Mouse (Mus musculus) kidney, adult 8-10 months (tissue): ENCODE results near the gene Vwa8.
A peak's percentile ranks its signal among the peaks of the same experiment; 100 is the strongest.

ENCODE experiments used
- DNase-seq, 2 experiments: peaks; one replicate each; pipeline ENCODE4 v3.0.0; 2022

Gene Vwa8

DNA sequence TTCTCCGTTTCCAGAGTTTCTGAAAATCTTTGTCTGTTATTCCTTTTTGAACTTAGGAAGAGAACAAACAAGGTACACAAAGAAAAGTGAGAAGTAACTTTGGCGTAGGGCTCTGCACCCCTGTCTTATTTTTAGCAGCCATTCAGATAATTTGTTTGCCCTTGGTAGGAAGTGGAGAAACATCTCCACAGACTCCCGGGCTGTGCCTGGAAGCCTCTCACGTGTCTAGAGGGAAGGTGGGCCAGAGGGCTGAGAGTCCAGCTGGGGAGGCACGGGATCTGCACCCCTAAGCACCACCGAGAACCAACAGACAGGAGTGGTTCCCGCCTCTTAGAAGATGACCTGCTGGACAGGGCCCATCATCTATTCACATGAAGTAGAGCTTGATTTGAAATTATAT, 302.9 kb downstream of the Vwa8 start:
- peak in 1 of 2 experiments; percentile 0 for DNase-seq

DNA sequence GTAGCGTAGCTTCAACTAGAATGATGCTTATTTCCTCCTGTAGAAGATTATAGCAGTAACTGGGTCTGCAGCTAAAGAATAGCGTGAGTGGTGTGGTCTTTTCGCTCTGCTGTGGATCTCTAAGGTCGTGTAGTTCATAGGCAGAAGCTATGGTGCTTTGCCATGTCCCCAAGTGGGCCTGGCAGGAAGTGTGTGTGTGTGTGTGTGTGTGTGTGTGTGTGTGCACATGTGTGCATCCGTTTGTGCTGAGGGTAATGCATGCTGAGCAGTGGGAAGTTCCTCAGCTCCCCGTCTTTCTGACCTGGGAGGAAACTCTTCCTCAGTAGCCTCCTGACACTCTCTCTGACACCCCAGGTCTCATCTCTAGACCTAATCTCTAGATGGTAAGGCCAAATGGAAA, 305.0 kb downstream of the Vwa8 start:
- peak in 1 of 2 experiments; percentile 0 for DNase-seq

DNA sequence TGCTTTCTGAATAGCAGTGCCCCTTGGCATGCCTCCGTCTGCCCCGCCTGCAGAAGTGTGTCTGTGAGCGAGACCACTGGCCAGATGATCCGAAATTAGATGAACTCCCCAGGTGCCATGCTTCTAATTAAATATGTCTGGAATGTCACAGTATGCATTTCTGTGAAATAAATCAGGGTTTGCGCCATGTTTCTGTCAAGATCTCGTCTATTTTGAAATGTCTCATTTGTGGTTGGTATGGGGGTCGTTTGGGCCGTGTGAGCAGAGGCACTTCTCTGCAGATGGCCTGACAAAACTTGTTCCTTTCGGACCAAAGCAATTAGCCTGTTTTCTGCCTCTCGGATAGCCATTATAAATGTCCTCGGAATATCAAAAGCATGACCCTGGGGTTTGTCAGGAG, 306.1 kb downstream of the Vwa8 start:
- DNase-seq, result no peak

DNA sequence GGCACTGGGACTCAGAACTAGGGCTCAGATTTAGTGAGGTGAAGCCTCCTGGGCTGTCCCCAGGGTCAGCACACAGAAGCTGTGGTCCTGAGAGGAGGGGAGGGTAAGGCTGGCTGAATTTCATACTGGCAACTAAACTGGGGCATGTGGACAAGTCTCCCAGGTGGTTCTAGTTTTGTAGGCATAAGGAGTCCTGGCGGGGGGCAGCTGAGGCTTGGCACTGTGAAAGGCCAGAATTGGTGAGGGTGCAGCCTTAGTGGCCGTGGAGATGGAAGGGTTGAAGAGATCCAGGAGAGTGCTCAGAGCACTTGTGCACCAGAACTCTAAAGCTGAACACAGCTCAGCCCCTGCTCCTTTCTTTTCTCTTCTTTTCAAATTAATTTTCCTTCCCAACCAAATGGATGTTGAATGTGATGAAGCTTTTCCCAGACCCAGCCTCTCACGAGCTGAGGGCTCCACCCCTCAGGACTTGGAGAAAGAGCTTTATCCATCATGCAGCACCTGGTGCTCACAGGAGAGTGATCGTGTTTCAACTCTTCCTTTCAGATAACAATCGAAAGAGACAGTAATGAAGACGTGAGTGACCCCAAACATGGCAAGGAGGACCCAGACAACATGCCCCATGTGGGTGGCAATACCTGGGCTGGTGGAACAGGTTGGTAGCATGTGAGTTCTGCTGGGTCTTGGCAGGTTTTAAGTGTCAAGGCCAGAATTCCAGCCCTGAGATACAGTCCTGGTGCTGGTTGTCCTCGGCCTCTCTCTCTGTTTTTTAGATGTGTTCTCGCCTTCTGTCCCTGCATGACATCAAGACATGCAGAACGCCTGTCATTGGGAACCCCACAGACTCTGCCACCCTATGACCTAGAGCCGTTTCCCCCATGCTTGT, 307.9 kb downstream of the Vwa8 start:
- DNase-seq, result no peak

DNA sequence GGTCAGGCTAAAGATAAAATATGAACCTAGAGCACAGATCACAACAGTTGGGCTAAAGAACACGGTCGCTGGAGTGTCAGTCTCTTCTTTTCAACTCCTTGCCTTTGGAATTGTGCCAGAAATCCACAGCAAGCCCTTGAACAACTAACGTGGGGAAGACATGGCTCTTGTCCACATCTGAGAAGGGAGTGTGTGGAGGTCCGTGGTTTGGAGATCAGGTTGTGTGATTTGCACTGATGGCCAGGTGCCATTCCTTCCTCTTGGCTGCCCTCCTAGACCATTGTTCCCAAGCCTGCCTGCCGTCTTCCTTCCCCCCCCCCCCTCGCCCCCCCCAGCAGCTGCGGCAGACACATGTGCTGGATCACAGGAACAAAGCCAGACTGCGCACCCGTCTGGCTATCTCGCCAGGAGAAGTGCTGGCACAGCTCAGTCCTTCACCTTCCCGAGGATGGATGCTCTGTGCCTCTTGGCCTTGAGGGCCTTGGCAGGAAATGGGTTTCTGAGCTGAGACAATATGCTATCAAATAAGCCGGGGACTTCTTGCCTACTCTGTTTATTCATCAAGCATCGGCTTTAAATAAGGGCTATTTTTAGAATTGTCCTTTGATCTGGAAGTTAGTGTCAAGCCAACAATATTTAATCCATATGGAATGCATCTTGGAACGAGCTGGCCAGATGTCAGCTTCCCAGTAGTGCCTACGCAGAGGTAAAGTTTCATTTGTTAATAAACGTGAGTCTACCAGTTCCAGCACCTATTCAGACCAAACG, 308.8 kb downstream of the Vwa8 start:
- DNase-seq, result peak; percentile 60 to 71

DNA sequence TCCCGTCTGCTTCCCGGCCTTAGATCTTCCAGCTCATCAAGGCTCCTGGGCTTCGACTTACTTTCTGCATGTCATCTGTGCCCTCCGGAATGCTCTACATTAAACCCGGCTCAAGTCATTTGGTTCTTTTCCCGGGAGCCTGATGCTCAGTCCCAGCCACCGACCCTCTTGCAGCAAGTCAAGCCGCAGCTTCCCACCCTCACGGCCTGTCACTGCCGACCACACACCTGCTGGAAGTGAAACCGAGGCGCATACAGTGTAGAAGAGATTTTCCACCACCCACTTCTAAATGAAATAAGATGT, 309.3 kb downstream of the Vwa8 start:
- DNase-seq, result no peak

DNA sequence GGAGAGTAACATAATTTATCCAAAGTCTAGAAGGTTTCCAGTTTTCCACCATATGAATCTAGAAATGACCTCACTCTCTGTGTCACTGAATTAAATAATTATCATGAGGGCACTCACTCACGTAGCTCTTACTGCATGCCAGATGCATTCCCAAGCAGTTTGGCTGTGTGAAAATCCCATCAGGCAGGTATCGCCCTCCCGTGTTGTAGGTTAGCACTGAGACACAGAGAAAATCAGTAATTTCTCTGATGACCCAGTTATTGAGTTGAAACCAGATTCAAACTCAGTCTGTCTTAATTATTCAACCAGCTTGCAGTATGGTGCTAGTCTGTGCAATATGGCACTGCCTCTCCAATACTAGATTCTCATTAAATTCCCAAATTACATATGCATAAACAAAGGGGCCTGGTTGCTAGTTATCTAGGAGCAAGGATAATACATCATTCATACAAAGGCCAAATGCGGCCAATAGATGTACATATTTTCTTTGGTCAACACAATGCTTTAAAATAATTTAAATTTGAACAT, 309.9 kb downstream of the Vwa8 start:
- no peak for DNase-seq

DNA sequence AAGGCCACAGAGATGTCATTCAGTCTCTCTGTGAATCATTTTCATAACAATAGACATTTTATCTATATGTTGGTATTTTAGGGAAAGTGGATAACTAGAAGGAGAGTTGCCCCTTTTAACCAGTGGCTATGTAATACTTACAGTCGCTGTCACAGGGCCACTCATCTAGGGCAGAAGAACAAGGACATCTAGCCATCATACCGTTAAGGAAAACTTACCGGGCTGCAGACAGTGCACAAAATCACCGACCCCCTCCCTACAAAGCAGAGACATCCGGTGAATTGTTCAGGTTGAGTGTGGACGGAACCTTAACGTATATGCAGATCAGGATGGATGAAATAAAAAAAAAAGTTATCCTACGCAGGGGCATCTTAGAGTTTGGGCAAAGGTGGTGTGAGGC, 310.6 kb downstream of the Vwa8 start:
- DNase-seq, result no peak

DNA sequence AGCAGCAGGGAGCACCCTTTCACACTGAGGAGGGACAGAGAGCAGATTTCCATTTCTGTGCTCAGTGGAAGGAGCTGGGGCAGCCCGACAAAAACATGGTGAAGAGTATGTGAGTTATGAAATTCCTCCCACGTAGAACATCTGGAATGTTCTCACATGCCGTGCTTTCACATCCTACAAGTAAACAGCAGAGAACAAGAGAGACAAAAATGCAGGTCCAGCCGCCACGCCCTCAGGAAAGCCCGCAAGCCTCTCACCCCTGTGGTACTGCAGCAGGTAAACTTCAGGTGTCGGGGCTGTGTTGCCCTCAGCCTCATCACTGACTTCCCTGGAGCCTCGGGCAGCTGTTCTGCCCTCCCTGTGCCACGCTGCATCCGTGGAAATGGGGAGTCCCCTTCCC, 311.6 kb downstream of the Vwa8 start:
- no peak for DNase-seq

DNA sequence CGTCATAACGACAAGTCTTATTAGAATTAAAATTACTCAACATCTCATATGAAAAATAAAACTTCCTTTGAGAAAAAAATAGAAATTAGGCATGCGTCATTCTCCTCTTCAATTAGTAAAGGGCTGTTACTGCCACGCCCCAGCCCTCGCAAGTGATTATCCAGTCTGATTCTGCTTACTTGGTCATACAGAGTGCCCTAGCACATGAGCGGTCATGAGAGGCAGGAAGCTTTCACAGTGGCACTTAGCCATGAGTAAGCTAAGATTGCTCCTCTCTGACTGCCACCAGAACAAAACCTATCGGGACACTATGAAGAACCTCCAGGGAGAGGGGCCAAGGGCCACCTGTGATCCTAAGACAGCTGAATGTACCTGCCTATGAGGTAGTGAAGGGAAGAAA, 312.1 kb downstream of the Vwa8 start:
- DNase-seq, result no peak

DNA sequence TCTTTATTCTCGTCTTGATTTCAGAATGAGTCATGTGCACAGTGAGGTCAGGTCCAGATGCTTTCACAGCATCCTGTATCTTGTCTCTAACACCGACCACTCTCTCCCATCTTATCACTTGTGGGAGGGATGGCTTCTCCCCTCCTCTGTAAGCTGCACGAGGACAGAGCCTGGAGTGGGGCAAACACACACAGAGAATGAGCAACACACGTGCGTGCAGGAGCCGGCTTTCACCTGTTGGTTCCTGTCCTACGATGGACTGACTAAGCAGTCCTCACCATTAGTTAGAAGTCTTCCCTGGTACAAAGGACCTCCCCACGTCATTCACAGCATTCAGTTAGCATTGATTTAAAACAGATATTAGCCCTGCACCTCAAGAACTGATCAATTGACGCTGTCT, 312.9 kb downstream of the Vwa8 start:
- no peak for DNase-seq

DNA sequence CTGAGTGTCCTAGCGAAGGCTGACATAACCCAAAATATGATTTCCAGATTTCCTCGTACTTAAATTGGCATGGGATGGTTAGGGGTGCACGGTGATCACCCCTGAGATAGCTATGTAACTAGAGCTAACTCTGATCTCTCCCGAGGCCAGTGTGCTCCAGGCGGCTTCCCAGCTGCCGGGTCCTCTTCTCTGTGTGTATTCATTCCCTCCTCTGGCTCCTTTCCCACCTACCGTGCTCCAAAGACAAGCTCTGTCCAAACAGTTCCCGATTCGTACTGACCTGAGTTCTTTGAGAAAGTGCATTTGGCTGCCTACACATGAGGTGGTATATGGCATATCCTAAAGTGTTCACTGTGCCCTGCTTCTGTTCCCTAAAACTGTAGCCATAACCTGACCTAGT, 313.8 kb downstream of the Vwa8 start:
- no peak for DNase-seq

DNA sequence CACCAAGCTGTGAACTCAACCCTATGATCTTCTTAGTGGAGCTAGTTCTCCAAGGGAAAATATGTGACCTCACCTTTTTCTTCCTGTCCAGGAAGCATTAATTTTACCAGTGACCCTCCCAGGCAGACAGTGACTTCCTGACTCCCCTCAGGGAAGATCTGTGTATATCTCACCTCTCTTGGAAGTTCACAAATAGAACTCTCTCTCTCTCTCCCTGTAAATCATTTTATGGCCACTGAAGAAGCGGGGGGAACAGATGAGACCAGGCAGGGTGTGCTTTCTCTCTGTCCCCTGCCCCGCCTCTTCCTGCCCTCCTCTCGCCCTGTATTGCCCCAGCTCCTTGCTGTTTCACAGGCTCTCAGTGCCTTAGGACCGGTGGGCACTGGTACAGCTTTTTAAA, 315.5 kb downstream of the Vwa8 start:
- DNase-seq, result peak; percentile 40 to 75

DNA sequence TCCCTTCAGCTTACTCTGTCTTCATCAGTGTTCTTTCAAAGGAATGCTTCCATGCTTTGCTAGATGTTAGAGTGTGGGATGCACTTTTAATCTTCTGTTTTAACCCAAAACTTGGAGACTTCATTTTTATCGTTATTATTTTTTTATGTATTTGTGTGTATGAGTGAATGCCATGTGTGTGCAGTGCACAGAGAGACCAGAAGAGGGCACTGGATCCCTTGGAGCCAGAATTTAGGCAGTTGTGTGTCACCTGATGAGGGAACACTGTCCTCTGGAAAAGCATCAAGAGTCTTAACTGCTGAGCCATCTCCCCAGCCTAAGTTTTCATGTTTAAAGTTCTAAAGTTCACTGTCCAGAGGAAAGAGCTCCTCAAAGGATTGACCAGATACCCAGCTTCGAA, 316.1 kb downstream of the Vwa8 start:
- DNase-seq, result no peak

DNA sequence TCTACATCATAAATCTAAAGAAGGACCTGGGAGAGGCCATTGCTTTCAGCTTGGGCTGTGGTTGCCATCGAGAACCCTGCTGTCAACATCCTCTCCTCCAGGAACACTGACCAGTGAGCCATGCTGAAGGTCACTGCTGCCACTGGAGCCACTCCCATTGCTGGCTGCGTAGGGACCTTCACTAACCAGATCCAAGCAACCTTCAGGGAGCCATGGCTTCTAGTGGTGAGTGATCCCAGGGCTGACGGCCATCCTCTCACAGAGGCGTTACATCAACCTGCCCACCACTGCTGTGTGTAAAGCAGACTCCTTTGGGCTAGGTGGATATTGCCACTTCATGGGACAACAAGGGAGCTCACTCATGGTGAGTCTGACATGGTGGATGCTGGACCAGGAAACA, 325.7 kb downstream of the Vwa8 start:
- peak in 1 of 2 experiments; percentile 0 for DNase-seq

DNA sequence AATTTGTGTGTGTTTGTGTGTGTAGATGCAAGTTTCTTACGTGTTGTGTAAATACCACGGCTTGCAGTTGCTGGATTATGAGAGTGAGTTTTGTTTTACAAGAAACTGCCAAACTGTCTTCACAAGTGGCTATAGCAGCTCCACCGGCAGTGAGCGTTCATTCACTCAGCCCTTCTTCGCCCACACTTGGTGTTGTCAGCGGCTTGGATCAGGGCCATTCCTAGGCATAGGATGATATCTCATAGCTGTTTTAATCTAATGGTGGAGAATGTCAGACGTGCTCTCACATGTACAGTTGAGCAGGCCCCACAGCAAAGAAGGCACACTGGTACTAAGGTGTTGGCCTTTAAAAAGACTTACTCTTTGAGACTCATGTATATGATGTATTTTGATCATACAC, 328.9 kb downstream of the Vwa8 start:
- DNase-seq, result no peak

DNA sequence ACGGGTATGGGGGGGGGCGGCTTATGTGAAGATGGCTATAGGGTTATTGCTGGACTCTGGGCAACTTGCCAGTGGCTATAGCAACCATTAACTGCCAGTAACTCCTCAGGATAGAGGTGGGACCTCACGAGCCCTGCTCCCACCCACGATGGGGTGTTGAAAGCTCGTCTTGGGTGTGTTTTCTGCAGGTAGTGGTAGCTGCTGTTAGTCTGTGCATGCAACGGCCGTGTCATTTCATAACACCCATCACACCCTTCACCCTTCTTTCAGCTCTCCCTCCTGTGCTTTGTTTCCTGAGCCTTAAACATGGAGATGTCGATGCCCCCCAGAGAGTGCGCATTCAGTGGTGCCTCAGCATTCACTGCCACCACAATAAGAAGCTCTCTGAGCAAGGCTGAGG, 329.4 kb downstream of the Vwa8 start:
- DNase-seq, result no peak

DNA sequence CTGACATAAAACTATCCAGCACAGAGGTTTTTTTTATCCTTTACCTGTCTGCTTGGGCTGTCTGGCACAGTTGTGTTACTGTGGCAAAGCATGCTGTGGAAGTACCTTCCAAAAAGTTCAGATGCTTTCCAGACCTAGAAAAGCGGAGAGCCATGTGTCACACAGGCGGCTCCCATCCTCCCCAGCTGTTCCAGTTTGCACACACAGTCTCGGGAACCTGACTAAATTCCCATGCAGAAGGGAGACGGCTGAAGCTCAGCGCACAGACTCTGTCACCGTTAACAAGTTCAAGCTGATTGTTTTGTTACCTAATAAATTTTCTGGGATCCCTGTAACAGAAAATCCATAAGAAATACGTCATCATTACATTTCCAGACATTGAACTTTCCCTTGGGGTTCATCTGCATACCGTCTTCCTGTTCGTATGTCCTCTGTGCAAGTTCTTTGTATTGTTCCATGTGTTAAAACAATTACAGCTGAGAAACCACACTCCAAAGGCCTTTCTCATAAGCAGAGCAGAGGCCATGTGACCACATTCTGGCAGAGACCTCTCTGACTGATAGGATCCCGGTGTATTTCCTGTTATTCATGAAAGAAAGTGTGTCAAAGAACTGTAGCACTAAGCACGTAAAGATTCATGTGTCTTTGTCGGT, 331.4 kb downstream of the Vwa8 start:
- peak in 1 of 2 experiments; percentile 18 for DNase-seq

DNA sequence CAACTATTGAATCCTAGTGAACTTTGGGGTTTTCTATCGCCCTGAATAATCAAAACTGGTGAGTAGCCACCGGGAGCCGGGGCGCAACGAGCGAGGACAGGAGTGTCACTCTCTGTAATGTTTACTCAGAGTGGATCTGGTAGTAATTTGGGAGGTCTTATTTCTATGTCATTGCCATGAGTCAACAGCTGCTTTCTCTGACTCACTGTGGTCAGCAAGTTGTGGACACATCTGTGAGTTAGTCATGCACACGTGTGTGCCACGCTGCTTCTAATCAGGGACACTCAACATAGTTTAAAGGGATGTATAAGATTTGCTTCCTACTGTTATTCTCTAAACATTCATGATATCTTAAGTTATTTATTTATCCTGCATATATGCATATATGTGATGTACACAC, 332.9 kb downstream of the Vwa8 start:
- DNase-seq, result no peak

DNA sequence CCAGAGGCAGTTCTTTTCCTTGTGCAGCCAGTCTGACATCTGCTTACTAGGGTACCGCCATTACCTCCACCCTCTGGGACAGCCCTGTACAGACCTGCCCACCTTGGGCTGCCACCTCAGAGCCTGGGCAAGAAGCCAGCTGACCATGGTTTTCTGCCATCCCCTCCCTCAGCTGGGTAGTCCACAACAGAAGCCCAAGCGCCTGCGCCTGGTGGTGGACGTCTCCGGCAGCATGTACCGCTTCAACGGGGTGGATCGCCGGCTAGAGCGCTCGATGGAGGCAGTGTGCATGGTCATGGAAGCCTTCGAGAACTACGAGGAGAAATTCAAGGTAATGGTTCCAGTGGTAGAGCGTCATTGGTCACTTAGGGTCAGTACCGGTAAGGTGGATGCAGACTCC, 333.9 kb downstream of the Vwa8 start:
- no peak for DNase-seq

DNA sequence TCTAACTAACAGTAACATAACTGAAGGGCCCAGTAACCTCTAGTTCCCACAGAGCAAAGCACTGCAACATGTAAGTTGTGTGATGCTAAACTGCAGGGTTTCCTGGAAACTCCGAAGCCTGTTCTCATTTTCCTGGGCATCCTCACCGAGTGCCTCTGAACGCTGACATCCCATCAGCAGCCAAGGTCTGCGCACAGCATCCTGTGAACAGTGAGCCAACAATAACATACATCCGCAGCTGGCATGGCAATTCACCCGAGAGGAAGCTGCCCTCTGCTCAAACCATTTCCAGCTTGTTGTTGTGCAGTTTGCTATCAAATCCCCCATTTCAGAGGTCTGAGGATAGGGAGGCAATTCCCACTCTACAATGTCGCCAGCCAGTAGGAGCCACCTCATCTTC, 334.4 kb downstream of the Vwa8 start:
- DNase-seq, result no peak

DNA sequence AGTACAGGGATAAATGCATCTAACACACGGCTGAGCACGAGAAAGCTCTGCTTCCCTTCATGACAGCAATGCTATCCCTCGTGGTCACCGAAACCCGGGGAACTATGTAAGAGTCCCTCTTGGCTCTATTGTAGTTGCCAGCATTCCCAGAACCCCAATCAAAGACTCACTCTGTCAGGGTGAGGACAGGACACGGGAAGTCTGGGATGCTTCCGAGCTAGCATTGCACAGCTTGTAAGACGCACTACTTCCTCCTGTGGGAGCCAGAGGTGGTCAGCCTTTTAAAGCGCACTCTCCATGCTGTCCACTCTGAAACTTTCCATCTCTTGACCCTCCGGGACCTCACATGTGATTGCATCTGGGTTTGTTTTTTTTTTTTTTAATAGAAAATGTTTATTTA, 335.2 kb downstream of the Vwa8 start:
- DNase-seq, result peak; percentile 33 to 38

DNA sequence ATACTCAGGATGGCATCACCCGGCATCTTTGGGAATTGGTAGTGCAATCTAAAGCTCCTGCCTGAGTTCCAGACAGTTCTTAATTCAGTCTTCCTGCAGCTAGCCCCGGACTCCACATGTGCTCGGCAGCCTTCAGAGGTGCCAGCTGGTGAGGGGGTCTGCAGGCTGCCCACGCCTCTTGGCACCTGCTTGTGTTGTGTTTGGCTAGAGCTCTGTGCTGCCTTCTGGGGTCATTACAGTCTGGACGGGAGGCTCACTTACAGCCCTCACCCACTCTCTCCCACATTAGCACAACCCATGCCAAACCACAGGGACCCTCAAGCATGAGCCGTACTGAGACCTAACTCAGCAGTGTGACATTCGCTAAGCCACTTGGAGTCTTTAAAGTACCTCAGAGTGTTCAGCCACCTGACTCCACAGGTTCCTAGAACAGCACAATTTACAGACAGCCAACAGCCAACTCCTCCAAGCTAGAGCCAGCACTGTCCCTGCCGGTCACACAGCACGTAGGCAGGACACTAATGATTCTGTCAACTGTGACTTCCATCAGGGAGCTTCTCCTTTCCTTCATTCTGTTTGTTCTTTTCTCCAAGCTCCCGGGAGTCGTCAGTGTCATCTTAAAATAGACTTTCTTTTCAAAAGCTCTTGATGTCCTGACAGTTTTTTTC, 336.3 kb downstream of the Vwa8 start:
- DNase-seq, result no peak
